In the genomic region with DNA sequence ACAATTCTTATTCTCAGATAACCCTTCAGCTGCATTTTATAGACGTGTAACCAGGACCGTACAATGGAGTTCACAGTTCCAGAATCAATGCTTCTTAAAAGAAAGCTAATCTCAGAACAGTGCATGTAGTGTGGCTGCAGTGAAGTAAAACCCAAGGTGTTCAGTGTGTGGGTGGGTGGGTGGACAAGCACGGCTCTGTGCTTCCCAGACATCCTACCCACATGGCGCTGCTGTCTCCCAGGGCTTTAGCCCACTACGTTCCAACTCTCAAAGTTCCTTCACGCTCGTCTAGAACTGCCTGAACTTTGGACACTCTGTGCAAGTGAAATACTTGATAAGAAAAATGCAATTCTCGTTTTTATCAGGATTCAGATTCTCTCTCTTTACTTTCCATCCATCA, we compare ENCODE assay signal across 37 mouse cellular contexts. TPM values are rescaled to one million over a fixed set of nuclear protein-coding genes. Genes with fewer than 3 reads are reported as not detected.
"Had no signal": no experiment of that assay in that cellular context is flagged by ENCODE, and none has a peak within 500 bp of the region (broad histone marks: within the 10 kb centered on the region; RNA-seq: fewer than 3 reads in every experiment).

Gene 9230112D13Rik (minus strand): TSS at position 101 of the 400 bp plus-strand sequence.

- H3K9me3 ChIP-seq: embryonic facial prominence, embryonic 10.5 days; embryonic facial prominence, embryonic 12.5 days; embryonic facial prominence, embryonic 13.5 days; embryonic facial prominence, embryonic 15.5 days; forebrain, embryonic 10.5 days; forebrain, embryonic 12.5 days; forebrain, embryonic 13.5 days; forebrain, embryonic 15.5 days had no signal

- H3K36me3 ChIP-seq: embryonic facial prominence, embryonic 10.5 days; embryonic facial prominence, embryonic 12.5 days; embryonic facial prominence, embryonic 13.5 days; embryonic facial prominence, embryonic 15.5 days; forebrain, embryonic 10.5 days; forebrain, embryonic 12.5 days; forebrain, embryonic 15.5 days had no signal

- H3K27ac ChIP-seq: embryonic facial prominence, embryonic 10.5 days; embryonic facial prominence, embryonic 12.5 days; embryonic facial prominence, embryonic 13.5 days; embryonic facial prominence, embryonic 15.5 days; forebrain, embryonic 10.5 days; forebrain, embryonic 12.5 days; forebrain, embryonic 13.5 days; forebrain, embryonic 15.5 days; gastrocnemius, adult 2 months had no signal

- H3K4me2 ChIP-seq: embryonic facial prominence, embryonic 12.5 days; embryonic facial prominence, embryonic 13.5 days; embryonic facial prominence, embryonic 15.5 days; forebrain, embryonic 12.5 days; forebrain, embryonic 13.5 days; forebrain, embryonic 15.5 days had no signal

- H3K4me3 ChIP-seq: embryonic facial prominence, embryonic 10.5 days; embryonic facial prominence, embryonic 12.5 days; embryonic facial prominence, embryonic 13.5 days; embryonic facial prominence, embryonic 15.5 days; erythroblast, embryonic 14.5 days; forebrain, embryonic 10.5 days; forebrain, embryonic 12.5 days; forebrain, embryonic 13.5 days; forebrain, embryonic 15.5 days; gastrocnemius, adult 2 months had no signal

- DNase-seq: cerebellum, adult 2 months; cerebellum, adult 8-10 months; cerebellum, adult 9-10 months; cerebellum, adult 9-11 months; cerebellum, postnatal 10 days; cerebellum, postnatal 14 days; cerebellum, postnatal 25 days; cerebellum, postnatal 36 days; embryo, embryonic 11 days; forebrain, postnatal 0 days; gastrocnemius, adult 2 months; gastrocnemius, postnatal 10 days; gastrocnemius, postnatal 14 days; gastrocnemius, postnatal 25 days; gastrocnemius, postnatal 36 days; heart, adult 18-20 months had no signal

- H3K4me1 ChIP-seq: embryonic facial prominence, embryonic 10.5 days; embryonic facial prominence, embryonic 12.5 days; embryonic facial prominence, embryonic 13.5 days; forebrain, embryonic 10.5 days; forebrain, embryonic 12.5 days; forebrain, embryonic 13.5 days; forebrain, embryonic 15.5 days had no signal

- H3K27me3 ChIP-seq: embryonic facial prominence, embryonic 12.5 days; embryonic facial prominence, embryonic 13.5 days; embryonic facial prominence, embryonic 15.5 days; forebrain, embryonic 12.5 days; forebrain, embryonic 13.5 days; forebrain, embryonic 15.5 days had no signal

- ATAC-seq: forebrain, embryonic 13.5 days; forebrain, embryonic 14.5 days; forebrain, embryonic 15.5 days; forebrain, embryonic 16.5 days; forebrain, postnatal 0 days had no signal

- H3K9ac ChIP-seq: embryonic facial prominence, embryonic 12.5 days; embryonic facial prominence, embryonic 13.5 days; embryonic facial prominence, embryonic 15.5 days; forebrain, embryonic 12.5 days; forebrain, embryonic 13.5 days; forebrain, embryonic 15.5 days; forebrain, postnatal 0 days had no signal

RNA-seq across cellular contexts. Expression of gene 9230112D13Rik, which starts in this region (rescaled TPM):
- total RNA-seq: common myeloid progenitor, adult 5-6 weeks; forebrain, postnatal 0 days; gastrocnemius, adult 18-20 months; gastrocnemius, adult 2 months; gastrocnemius, adult 8-10 months; gastrocnemius, postnatal 10 days; gastrocnemius, postnatal 14 days; gastrocnemius, postnatal 25 days; gastrocnemius, postnatal 36 days; gastrocnemius, postnatal 4 days; granulocyte monocyte progenitor cell, adult 5-6 weeks; heart, adult 18-20 months had no signal
- polyA plus RNA-seq: cerebellum, adult 2 months; cortical plate, adult 2 months; embryonic facial prominence, embryonic 10.5 days; embryonic facial prominence, embryonic 11.5 days; embryonic facial prominence, embryonic 12.5 days; embryonic facial prominence, embryonic 13.5 days; embryonic facial prominence, embryonic 14.5 days; embryonic facial prominence, embryonic 15.5 days; forebrain, embryonic 10.5 days; forebrain, embryonic 11.5 days; forebrain, embryonic 12.5 days; forebrain, embryonic 13.5 days; forebrain, embryonic 14.5 days; forebrain, embryonic 15.5 days; forebrain, embryonic 16.5 days; forebrain, postnatal 0 days; frontal cortex, adult 2 months had no signal
